Mouse (Mus musculus) MEL (cell line): ENCODE results near the gene Gm10277. TPM values are rescaled to one million over a fixed set of nuclear protein-coding genes. Genes with fewer than 3 reads are reported as not detected.

ENCODE experiments used
- DNase-seq: peaks from one replicate; pipeline ENCODE4 v3.0.0; 2011; ENCODE audit warnings: low read depth, low spot score
- H3K27ac ChIP-seq: 2 replicates; pipeline ENCODE4 v1.5.1; 2012; ENCODE audit warnings: low read depth, mild to moderate bottlenecking, control low read depth, low read length, moderate library complexity; ENCODE audit not compliant: control insufficient read depth
- H3K27me3 ChIP-seq, 2 experiments: fragments of 150-350 bp in 1 of 2; sonication (generic) in 1 of 2; 2 replicates each; pipeline ENCODE4 v1.6.1; 2012; ENCODE audit warnings: low read length in 2 of 2, mild to moderate bottlenecking in 2 of 2, improper control_type of control experiment in 1 of 2, moderate library complexity in 1 of 2; ENCODE audit not compliant: insufficient read depth in 2 of 2, control insufficient read depth in 1 of 2
- H3K36me3 ChIP-seq, 2 experiments: 2 replicates each; pipeline ENCODE4 v1.6.1; 2012 to 2014; ENCODE audit warnings: low read length in 2 of 2, improper control_type of control experiment in 1 of 2, inconsistent platforms in 1 of 2, mild to moderate bottlenecking in 1 of 2; ENCODE audit not compliant: insufficient read depth in 2 of 2, control insufficient read depth in 1 of 2
- H3K4me1 ChIP-seq, 2 experiments: fragments of 150-350 bp in 1 of 2; sonication (generic) in 1 of 2; 2 replicates each; pipeline ENCODE4 v1.6.1; 2012; ENCODE audit warnings: low read length in 2 of 2, improper control_type of control experiment in 1 of 2, mild to moderate bottlenecking in 1 of 2; ENCODE audit not compliant: insufficient read depth in 2 of 2, control insufficient read depth in 1 of 2
- H3K4me3 ChIP-seq, 2 experiments: fragments of 150-350 bp in 1 of 2; sonication (generic) in 1 of 2; 2 replicates each; pipeline ENCODE4 v1.5.1; 2012; ENCODE audit warnings: low read depth in 2 of 2, low read length in 2 of 2, mild to moderate bottlenecking in 2 of 2, moderate library complexity in 2 of 2, control low read depth in 1 of 2, improper control_type of control experiment in 1 of 2; ENCODE audit not compliant: control insufficient read depth in 1 of 2, insufficient read depth in 1 of 2
- H3K79me2 ChIP-seq: 2 replicates; pipeline ENCODE4 v1.6.1; 2012; ENCODE audit warnings: mild to moderate bottlenecking, low read length, moderate library complexity; ENCODE audit not compliant: control insufficient read depth, poor library complexity, insufficient read depth
- H3K9ac ChIP-seq: 2 replicates; pipeline ENCODE4 v1.6.1; 2012; ENCODE audit warnings: low read depth, mild to moderate bottlenecking, control low read depth, low read length, moderate library complexity; ENCODE audit not compliant: control insufficient read depth, poor library complexity, severe bottlenecking
- H3K9me3 ChIP-seq: fragments of 150-350 bp; sonication (generic); replicated peaks from 2 replicates; pipeline ENCODE4 v1.6.1; 2012; ENCODE audit warnings: mild to moderate bottlenecking, low read length, improper control_type of control experiment, moderate library complexity; ENCODE audit not compliant: insufficient read depth
- CHD1 ChIP-seq: IDR thresholded peaks from 2 replicates; pipeline ENCODE4 v1.6.1; 2012; ENCODE audit warnings: low read depth, mild to moderate bottlenecking, inconsistent platforms, low read length, improper control_type of control experiment
- CHD2 ChIP-seq: IDR thresholded peaks from 2 replicates; pipeline ENCODE4 v1.6.1; 2011; ENCODE audit warnings: low read length, improper control_type of control experiment
- CTCF ChIP-seq, 3 experiments: IDR thresholded peaks in 2 of 3; conservative IDR thresholded peaks in 1 of 3; 2 replicates each; pipeline ENCODE4 v1.5.1; 2011 to 2012; ENCODE audit warnings: low read length in 3 of 3, low read depth in 2 of 3, mild to moderate bottlenecking in 2 of 3, improper control_type of control experiment in 1 of 3, inconsistent platforms in 1 of 3, mixed read lengths in 1 of 3, moderate library complexity in 1 of 3; ENCODE audit not compliant: control insufficient read depth in 1 of 3, insufficient read depth in 1 of 3, poor library complexity in 1 of 3, severe bottlenecking in 1 of 3
- E2F4 ChIP-seq: IDR thresholded peaks from 2 replicates; pipeline ENCODE4 v1.6.1; 2011; ENCODE audit warnings: low read depth, low read length, improper control_type of control experiment, borderline replicate concordance
- ELF1 ChIP-seq: IDR thresholded peaks from 2 replicates; pipeline ENCODE4 v1.6.1; 2014; ENCODE audit warnings: low read depth, mild to moderate bottlenecking, inconsistent platforms, low read length, improper control_type of control experiment, moderate library complexity
- EP300 ChIP-seq, 2 experiments: IDR thresholded peaks; 2 replicates each; pipeline ENCODE4 v1.6.1; 2011; ENCODE audit warnings: improper control_type of control experiment in 2 of 2, low read length in 2 of 2, low read depth in 1 of 2, mild to moderate bottlenecking in 1 of 2
- ETS1 ChIP-seq: IDR thresholded peaks from 2 replicates; pipeline ENCODE4 v1.6.1; 2012; ENCODE audit warnings: low read depth, mild to moderate bottlenecking, inconsistent platforms, low read length, improper control_type of control experiment, moderate library complexity
- HCFC1 ChIP-seq: IDR thresholded peaks from 2 replicates; pipeline ENCODE4 v1.6.1; 2012; ENCODE audit warnings: low read depth, mild to moderate bottlenecking, inconsistent platforms, low read length, improper control_type of control experiment, moderate library complexity
- JUND ChIP-seq: IDR thresholded peaks from 2 replicates; pipeline ENCODE4 v1.6.1; 2011; ENCODE audit warnings: low read depth, mild to moderate bottlenecking, improper control_type of control experiment, low read length
- KAT2A ChIP-seq: conservative IDR thresholded peaks from 2 replicates; pipeline ENCODE4 v1.6.1; 2012; ENCODE audit warnings: low read depth, low read length, improper control_type of control experiment, inconsistent platforms
- MAFK ChIP-seq: IDR thresholded peaks from 2 replicates; pipeline ENCODE4 v1.6.1; 2011; ENCODE audit warnings: low read depth, mild to moderate bottlenecking, low read length, improper control_type of control experiment, borderline replicate concordance
- MAZ ChIP-seq: IDR thresholded peaks from 2 replicates; pipeline ENCODE4 v1.6.1; 2012; ENCODE audit warnings: low read depth, mild to moderate bottlenecking, inconsistent platforms, low read length, improper control_type of control experiment
- MEF2A ChIP-seq: IDR thresholded peaks from 2 replicates; pipeline ENCODE4 v1.6.1; 2014; ENCODE audit warnings: low read depth, mild to moderate bottlenecking, inconsistent platforms, low read length, improper control_type of control experiment; ENCODE audit not compliant: poor library complexity, insufficient replicate concordance, severe bottlenecking; ENCODE audit errors: extremely low read depth
- MYB ChIP-seq: IDR thresholded peaks from 2 replicates; pipeline ENCODE4 v1.6.1; 2011; ENCODE audit warnings: mild to moderate bottlenecking, low read depth, low read length, improper control_type of control experiment
- NELFE ChIP-seq: IDR thresholded peaks from 2 replicates; pipeline ENCODE4 v1.6.1; 2011; ENCODE audit warnings: low read depth, low read length, improper control_type of control experiment
- POLR2AphosphoS2 ChIP-seq: IDR thresholded peaks from 2 replicates; pipeline ENCODE4 v1.6.1; 2011; ENCODE audit warnings: low read length, improper control_type of control experiment
- POLR2AphosphoS5 ChIP-seq: IDR thresholded peaks from 2 replicates; pipeline ENCODE4 v1.6.1; 2012; ENCODE audit warnings: low read depth, borderline replicate concordance, mild to moderate bottlenecking, inconsistent platforms, low read length, moderate library complexity, mixed read lengths
- RAD21 ChIP-seq: IDR thresholded peaks from 2 replicates; pipeline ENCODE4 v1.6.1; 2011; ENCODE audit warnings: mild to moderate bottlenecking, low read depth, low read length, improper control_type of control experiment
- SIN3A ChIP-seq: IDR thresholded peaks from 2 replicates; pipeline ENCODE4 v1.6.1; 2012; ENCODE audit warnings: low read length, improper control_type of control experiment, inconsistent platforms
- TBP ChIP-seq: IDR thresholded peaks from 2 replicates; pipeline ENCODE4 v1.8.0; 2011; ENCODE audit warnings: low read depth, low read length, improper control_type of control experiment
- TCF12 ChIP-seq: IDR thresholded peaks from 2 replicates; pipeline ENCODE4 v1.6.1; 2014; ENCODE audit warnings: low read depth, mild to moderate bottlenecking, inconsistent platforms, low read length, improper control_type of control experiment, moderate library complexity
- UBTF ChIP-seq: IDR thresholded peaks from 2 replicates; pipeline ENCODE4 v1.6.1; 2012; ENCODE audit warnings: low read depth, mild to moderate bottlenecking, inconsistent platforms, low read length, improper control_type of control experiment, moderate library complexity, borderline replicate concordance; ENCODE audit not compliant: insufficient read depth
- USF1 ChIP-seq: IDR thresholded peaks from 2 replicates; pipeline ENCODE4 v1.6.1; 2014; ENCODE audit warnings: low read depth, mild to moderate bottlenecking, inconsistent platforms, low read length, improper control_type of control experiment, moderate library complexity
- USF2 ChIP-seq, 2 experiments: IDR thresholded peaks; 2 replicates each; pipeline ENCODE4 v1.6.1; 2011 to 2012; ENCODE audit warnings: improper control_type of control experiment in 2 of 2, low read length in 2 of 2, borderline replicate concordance in 1 of 2, inconsistent platforms in 1 of 2, low read depth in 1 of 2, mild to moderate bottlenecking in 1 of 2; ENCODE audit not compliant: insufficient read depth in 1 of 2
- ZKSCAN1 ChIP-seq: IDR thresholded peaks from 2 replicates; pipeline ENCODE4 v1.6.1; 2012; ENCODE audit warnings: low read depth, mild to moderate bottlenecking, inconsistent platforms, low read length, improper control_type of control experiment, moderate library complexity
- ZMIZ1 ChIP-seq: IDR thresholded peaks from 2 replicates; pipeline ENCODE4 v1.6.1; 2012; ENCODE audit warnings: low read depth, mild to moderate bottlenecking, inconsistent platforms, low read length, improper control_type of control experiment, moderate library complexity
- ZNF384 ChIP-seq: IDR thresholded peaks from 2 replicates; pipeline ENCODE4 v1.6.1; 2012; ENCODE audit warnings: low read depth, mild to moderate bottlenecking, inconsistent platforms, low read length, improper control_type of control experiment
- polyA plus RNA-seq, 2 experiments: library from polyadenylated mRNA; stranded (reverse) in 1 of 2; unstranded in 1 of 2; fragments of >175 nt in 1 of 2; fragments of >200 nt in 1 of 2; gene quantifications; 2 replicates each; pipeline versions ENCODE4 v1.2.1 to v1.2.4; 2012; ENCODE audit warnings: low replicate concordance in 2 of 2, low read depth in 1 of 2; ENCODE audit not compliant: insufficient read length in 2 of 2, insufficient read depth in 1 of 2, missing spikeins in 1 of 2
- total RNA-seq: library from RNA; depleted of rRNA; stranded (reverse); fragments of 300-350 nt; gene quantifications from 2 replicates; pipeline ENCODE4 v1.2.3, GENCODE M21; 2012

Gene Gm10277
- total and polyA plus RNA-seq, 3 experiments, result 0.19 to 0.35 TPM; not detected in 1

DNA sequence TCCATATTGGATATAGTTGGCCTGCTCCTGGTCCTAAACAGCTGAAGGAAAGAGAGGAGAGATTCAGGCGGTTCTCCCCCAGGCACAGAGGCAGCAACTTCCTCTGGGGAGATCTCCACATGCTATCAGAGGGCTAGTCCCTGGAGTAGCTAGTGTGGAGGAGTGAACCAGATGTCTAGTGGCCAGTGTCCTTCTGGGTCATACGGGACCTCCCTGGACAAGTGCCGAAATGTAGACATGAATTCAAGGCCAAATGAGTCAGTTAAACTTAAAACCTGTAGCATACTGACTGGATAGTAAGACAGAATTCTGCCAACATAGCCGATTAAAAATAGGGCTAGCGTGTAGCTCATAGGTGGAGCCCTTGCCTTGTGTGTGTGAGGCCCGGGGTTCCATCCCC, 19.3 kb upstream of the Gm10277 start:
- no peak for DNase-seq
- no peak overlapping the region for H3K9ac ChIP-seq
- H3K4me1 ChIP-seq, result no peaks in the 10 kb centered on the region
- TF ChIP-seq POLR2AphosphoS2 (no peak), MAFK (no peak), TBP (no peak), MEF2A (no peak), ZNF384 (no peak), SIN3A (no peak), MYB (no peak), ZKSCAN1 (no peak), ETS1 (no peak), POLR2AphosphoS5 (no peak), ELF1 (no peak), ZMIZ1 (no peak), MAZ (no peak), USF2 (IDR thresholded peaks at IDR 0.05; ENCODE audit: borderline replicate concordance in 1 of 2, insufficient read depth in 1 of 2, low read depth in 1 of 2, low read length in 2 of 2) (no peak), TCF12 (no peak)
- no peak overlapping the region for H3K4me3 ChIP-seq
- H3K79me2 ChIP-seq, result no peaks in the 10 kb centered on the region
- no peaks in the 10 kb centered on the region for H3K9me3 ChIP-seq
- H3K36me3 ChIP-seq, result no peaks in the 10 kb centered on the region
- H3K27me3 ChIP-seq, result no peaks in the 10 kb centered on the region
- no peak overlapping the region for H3K27ac ChIP-seq

DNA sequence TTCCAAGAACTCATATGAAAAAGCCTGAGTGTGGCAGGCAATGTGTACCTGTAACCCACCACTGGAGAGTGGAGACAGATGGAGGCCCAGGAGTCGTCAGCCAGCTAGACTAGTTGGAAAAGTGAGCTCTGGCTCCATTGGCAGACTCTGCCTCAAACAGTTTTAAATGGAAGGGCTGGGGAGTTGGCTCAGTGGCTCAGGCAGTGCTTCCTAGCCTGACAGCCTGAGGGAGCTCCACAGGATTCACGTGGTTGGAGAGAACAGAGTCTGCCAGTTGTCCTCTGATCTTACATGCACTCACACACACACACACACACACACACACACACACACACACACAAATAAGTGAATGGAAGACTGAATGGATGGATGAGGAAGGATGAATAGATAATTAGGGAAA, 18.7 kb upstream of the Gm10277 start:
- no peak for TF ChIP-seq USF2 (IDR thresholded peaks at IDR 0.05; ENCODE audit: borderline replicate concordance in 1 of 2, insufficient read depth in 1 of 2, low read depth in 1 of 2, low read length in 2 of 2)
- no peak for TF ChIP-seq NELFE
- TF ChIP-seq ZNF384, result no peak
- TF ChIP-seq TBP, result no peak
- TF ChIP-seq ZKSCAN1, result no peak
- TF ChIP-seq HCFC1, result no peak
- TF ChIP-seq CHD1, result no peak
- no peak for TF ChIP-seq RAD21
- TF ChIP-seq E2F4, result no peak
- TF ChIP-seq CTCF (IDR thresholded peaks at IDR 0.05 in 2 of 3, conservative IDR thresholded peaks at IDR 0.05 in 1 of 3; ENCODE audit: control insufficient read depth in 1 of 3, insufficient read depth in 1 of 3, low read depth in 2 of 3, low read length in 3 of 3, poor library complexity in 1 of 3, severe bottlenecking in 1 of 3), result no peak
- TF ChIP-seq USF1, result no peak
- no peak for TF ChIP-seq JUND
- TF ChIP-seq EP300 (IDR thresholded peaks at IDR 0.05; ENCODE audit: low read depth in 1 of 2, low read length in 2 of 2), result no peak
- no peak for TF ChIP-seq UBTF
- TF ChIP-seq CHD2, result no peak
- no peak for TF ChIP-seq KAT2A
- TF ChIP-seq SIN3A, result no peak
- TF ChIP-seq MAFK, result no peak
- TF ChIP-seq ZMIZ1, result no peak
- no peak for TF ChIP-seq ELF1
- H3K4me3 ChIP-seq, result no peak overlapping the region
- H3K27me3 ChIP-seq, result no peaks in the 10 kb centered on the region
- H3K4me1 ChIP-seq, result peaks cover 0 to 5% of the 10 kb centered on the region in 2 experiments; a peak in 2 of 4 replicates
- no peaks in the 10 kb centered on the region for H3K9me3 ChIP-seq
- H3K36me3 ChIP-seq, result no peaks in the 10 kb centered on the region; a peak in 1 of 4 replicates
- no peak overlapping the region for H3K9ac ChIP-seq
- no peaks in the 10 kb centered on the region for H3K79me2 ChIP-seq
- H3K27ac ChIP-seq, result no peak overlapping the region
- no peak for DNase-seq
